Mouse (Mus musculus) MEL-GATA-1-ER (cell line): Measurements from ENCODE around the gene Tfeb.

Source experiments
- DNase-seq: peaks from one replicate; pipeline ENCODE4 v3.0.0-alpha.2; 2012; ENCODE audit warnings: low read depth; ENCODE audit errors: extremely low read depth

Tfeb gene

DNA sequence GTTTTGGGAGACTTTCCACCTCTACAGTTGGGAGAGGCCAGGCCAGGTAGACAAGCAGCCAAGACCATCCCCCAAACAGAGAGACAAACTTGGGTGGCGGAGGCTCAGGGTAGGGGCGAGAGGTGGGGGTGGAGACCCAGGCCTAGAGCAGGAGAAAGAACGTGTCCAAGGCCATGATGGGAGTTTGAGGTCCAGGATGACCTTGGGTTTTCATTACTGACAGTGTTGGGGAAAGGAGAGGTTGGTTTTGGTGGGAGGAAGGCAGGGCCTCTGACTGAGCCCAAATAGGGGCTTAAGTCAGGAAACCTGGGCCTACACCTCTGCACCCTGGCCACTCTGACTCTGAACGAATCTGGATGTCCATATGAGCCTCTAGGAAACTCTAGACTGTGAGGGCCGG lies 94.9 kb downstream of the Tfeb start:
- DNase-seq: no peak

DNA sequence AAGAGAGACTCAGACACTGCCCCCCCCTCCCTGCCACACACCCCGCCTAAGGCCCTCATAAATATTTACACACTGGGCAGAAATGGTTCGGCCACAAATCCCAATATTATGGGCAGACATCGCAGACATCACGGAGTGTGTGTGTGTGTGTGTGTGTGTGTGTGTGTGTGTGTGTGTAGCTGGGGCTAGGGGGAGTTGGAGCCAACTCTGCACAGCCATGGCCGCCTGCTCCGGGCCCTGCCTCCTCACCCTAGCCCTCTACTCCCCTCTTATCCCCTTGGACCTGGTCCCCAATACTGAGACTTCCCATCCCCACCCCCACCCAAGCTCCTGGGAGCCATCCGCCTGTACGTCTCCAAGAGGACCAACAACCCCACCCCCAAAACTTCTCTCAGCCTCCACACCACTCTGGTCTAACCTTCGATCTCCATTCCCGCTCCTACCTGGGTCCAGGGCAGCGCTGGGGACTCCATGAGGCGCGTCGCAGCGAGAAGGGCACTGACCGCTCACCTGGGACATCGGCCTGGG lies 95.7 kb downstream of the Tfeb start:
- no peak for DNase-seq

DNA sequence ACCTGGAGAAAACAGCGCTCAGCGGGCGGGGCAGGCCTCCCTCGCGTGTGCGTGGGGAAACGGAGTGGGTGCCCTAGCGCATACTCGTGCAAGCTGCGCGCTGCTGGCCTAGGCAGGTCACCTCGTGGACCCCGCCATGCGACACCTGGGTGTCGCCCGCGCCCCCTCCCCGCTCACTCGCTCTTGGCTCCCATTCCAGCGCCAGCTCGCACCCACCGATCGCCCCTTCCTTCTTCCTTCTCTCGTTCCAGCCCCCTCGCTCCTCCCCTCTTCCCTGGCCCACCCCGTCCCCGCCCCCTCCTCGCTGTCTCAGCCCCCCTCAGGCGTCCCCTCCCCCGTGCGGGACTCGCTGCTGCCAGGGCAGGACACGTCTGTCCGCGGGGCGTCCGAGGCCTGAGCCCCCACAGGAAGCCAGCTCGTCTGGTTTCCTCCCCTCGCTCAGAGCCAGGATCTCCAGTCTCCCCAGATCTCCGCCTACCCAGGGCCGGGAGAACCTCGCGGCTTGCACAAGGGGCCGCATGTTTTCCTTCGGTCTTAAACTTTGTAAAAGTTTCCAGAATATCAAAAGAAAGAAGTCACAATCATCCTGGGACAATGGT lies 96.3 kb downstream of the Tfeb start:
- DNase-seq: no peak

- no peak for DNase-seq
These were observed 97.0 kb downstream of the Tfeb start for GRCm38 (mm10) chr17:47833628-47834481.

GRCm38 (mm10) chr17:47834482-47834767 lies 97.6 kb downstream of the Tfeb start, which contains the start of gene Mdfi:
Mdfi (minus strand) TSS chr17:47834691.
- DNase-seq: no peak

DNA sequence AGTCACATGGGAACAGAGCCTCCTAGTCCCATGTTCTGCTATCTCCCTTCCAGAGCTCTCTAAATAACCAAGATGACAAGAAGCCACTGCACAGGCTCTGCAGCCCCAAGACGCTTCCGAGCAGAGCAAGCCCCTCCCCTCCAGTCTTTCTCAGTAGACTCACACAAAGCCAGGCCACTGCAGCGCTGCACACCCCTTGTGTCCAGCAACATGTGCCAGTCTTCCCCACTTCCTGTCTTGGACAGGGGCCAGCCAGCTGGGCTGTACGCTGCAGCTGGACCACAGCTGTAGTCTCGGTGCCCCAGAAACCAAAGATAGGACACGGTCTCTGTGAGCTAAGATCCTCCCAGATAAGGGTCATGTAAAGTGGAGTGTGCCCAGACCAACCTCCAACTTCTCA lies 101.0 kb downstream of the Tfeb start:
- no peak for DNase-seq

GRCm38 (mm10) chr17:47841521-47841920 lies 104.7 kb downstream of the Tfeb start:
- DNase-seq: no peak
